Mouse (Mus musculus) cerebellum, adult 11-12 months (tissue): ENCODE measurements at regions not wholly inside any gene's neighbourhood (a gene's known extent, or its start where the extent isn't known, plus 50 kb on each side); places are given as distances from the start of the nearest gene placed in this dataset.
A peak's percentile ranks its signal among the peaks of the same experiment; 100 is the strongest.

Source experiments
- DNase-seq: peaks from one replicate; pipeline ENCODE4 v3.0.0; 2022

DNA sequence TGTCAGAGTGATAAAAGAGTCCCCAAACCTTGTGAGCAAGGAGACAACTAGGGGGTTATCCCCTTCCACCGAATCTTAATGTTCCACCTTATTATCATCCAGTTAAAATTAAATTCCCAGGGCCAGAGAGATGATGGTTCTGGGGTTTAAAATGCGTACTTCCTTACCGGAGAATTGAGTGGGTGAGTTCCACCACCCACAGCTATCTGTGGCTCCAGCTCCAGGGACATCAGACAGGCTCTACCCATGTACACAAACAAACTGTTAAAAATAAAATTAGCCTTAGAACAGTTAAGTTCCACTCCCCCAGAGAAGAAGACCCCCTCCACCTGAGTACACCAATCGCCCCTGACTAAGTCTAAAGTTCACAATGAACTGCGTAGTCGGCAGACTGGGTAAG lies 52.0 kb upstream of the Mgat5 start:
- no peak for DNase-seq

GRCm38 (mm10) chr1:127135521-127135920 lies 69.3 kb upstream of the Mgat5 start:
- DNase-seq, result no peak

- no peak for DNase-seq
Observed at GRCm38 (mm10) chr1:127131871-127132270, 72.9 kb upstream of the Mgat5 start.

- DNase-seq, result no peak
Observed at GRCm38 (mm10) chr1:127124862-127125261, 80.0 kb upstream of the Mgat5 start.

DNA sequence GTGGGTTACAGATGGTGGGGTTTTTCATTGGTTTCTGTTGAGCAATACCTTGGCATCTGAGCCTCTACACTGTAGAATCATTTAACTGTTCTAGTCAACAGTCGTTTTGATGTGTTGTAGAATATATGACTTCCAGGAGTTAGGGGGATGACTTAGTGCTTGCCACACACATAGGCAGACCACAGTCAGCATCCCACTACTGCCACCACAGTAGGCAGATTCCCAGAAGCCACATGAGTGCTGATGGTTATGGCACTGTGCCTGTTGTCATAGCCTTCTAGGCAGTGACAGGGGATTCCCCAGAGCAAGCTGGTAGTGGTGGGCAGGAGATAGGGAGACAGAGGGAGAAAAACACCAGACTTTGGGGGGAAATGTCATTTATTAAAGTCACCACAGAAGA lies 86.8 kb upstream of the Mgat5 start:
- no peak for DNase-seq

DNA sequence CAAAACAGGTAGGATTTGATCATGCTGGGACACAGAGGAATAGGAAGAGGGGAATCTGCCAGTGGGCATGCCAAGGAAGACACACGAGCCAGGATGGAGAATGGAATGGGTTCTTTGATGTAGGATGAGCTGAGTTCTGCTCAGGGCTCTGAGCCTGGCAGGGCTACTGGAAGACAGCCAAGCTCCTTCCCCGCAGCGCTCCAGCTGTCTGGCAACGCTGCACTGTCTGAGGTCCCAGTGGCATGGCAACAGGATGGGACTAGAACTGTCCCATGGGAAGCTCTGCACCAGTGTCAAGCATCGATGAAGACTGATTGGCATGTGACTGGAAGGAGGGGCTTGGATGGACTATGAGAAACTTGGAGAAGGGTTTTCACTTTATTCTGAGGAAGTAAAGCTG lies 97.3 kb upstream of the Mgat5 start:
- peak; percentile 5 for DNase-seq

DNA sequence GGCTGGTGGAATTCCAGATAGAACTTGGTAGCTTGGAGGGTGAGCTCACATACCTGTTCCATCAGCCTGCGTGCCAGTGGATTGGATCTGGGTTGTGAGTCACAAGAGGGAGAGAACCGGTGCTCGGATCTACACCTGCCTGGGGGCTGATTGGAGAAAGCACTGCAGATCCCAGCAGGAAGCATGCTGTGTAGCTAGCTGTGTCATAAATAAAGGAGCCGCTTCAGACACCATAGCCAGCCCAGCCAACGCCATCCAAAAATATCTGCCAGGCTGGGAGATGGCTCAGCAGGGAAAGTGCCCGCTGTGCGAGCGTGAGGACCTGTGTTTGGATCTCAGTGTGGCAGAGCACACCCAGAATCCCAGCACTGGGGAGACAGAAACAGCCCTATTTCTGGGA lies 99.0 kb upstream of the Mgat5 start:
- no peak for DNase-seq

- no peak for DNase-seq
Observed at GRCm38 (mm10) chr1:127103664-127104063, 101.2 kb upstream of the Mgat5 start.

DNA sequence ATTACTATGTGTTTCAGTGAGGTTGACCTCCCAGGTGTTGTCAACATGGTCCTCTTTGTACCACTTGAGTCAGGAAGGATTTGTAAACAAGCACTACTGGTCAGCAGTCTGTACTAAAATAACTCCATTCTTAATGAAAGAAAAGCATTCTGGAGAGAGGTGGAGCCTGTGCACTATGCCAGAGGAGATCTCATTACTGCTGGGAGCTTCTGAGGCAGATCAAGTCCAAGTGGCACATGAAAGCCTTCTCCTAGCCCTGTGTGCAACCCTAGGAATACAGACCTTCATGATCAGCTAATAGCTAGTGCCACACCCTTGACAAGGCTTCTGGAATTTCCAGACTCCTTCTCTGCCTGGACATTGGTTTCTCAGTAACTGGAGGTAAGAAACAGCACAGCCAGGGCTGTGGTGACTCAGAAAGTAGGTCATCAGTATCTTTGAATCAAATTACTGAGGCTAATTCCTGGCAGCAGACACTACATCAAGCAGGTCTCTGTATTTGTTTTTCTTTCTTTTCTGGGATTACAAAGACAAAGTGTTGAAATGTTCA lies 105.9 kb upstream of the Mgat5 start:
- no peak for DNase-seq

DNA sequence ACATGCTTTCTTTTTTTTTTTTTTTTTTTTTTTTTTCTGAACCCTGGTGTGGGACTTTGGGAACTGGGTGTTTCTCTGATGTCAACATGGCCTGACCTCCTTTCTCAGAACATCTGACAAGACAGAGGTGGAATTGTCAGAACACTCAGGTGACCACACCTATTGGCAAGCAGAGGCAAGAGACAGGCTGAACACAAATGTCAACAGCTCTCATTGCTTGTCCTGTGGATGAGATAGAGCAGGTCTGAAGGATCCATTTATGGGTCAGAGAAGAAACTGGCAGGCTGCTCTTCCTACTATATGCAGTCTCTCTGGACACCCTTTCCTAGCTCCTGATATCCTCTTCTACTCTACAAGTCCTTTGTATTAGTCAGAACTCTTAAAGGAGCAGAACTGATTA lies 117.2 kb upstream of the Mgat5 start:
- DNase-seq, result no peak

DNA sequence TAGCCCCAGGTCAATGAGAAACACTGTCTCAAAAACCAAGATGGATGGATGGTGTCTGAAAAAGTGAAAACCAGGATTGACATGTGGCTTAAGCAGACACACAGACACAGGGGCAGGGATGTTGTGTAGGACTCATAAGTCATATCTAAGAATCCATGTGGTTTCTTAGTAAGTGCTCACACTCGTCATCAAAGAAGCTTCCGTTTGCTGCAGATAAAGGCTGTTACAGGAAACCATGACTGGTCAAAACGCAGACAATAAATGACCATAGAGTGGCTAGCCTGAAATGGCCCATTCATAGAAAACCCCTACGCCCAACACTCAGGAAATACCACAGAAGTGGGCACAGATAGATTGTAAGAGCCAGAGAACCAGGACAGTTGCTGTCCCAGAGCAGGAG lies 118.8 kb upstream of the Mgat5 start:
- DNase-seq, result no peak

DNA sequence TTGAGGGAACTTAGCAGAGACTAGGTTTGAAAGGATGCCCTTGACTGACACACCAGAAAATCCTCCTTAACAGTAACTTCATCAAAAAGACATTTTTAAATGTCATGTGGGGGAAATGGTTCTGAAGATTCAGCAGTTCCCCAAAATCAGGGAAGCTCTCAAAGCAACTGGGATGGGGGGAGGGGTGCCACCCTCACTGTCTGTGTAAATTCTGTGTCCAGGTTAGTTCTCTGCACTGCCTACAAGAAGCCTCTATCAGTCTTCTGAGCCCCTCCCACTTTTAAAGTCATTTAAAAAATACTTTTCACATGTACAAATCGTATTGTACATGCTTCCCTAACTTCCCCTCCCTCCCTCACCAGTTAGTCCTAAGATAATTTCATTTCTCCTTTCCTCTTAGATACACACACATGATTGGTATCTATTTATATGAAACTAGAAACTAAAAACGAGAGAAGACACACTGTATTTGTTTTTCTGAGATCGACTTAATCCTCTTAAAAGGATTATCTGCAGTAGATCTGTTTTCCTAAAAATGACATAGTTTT lies 121.0 kb upstream of the Mgat5 start:
- DNase-seq, result no peak

DNA sequence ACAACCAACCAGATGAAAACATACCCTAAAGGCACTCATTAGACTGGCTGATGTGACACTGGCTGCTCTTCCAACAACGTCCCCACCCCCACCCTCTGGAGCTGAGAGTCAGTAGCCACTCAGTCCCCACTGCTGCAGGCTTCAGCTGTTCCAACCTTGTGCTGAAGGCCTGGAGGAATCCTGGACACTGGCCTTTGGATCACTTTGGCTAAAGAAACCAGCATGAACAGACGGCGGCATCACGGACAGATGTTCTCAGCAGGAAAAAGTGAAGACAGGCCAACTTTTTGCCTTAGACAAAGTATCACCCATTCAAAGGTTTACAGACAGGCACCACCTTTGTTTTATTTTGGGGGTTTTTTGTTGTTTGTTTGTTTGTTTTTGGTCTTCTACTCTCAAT lies 125.8 kb upstream of the Mgat5 start:
- no peak for DNase-seq

GRCm38 (mm10) chr1:127062430-127062829 lies 142.4 kb upstream of the Mgat5 start:
- DNase-seq, result no peak

DNA sequence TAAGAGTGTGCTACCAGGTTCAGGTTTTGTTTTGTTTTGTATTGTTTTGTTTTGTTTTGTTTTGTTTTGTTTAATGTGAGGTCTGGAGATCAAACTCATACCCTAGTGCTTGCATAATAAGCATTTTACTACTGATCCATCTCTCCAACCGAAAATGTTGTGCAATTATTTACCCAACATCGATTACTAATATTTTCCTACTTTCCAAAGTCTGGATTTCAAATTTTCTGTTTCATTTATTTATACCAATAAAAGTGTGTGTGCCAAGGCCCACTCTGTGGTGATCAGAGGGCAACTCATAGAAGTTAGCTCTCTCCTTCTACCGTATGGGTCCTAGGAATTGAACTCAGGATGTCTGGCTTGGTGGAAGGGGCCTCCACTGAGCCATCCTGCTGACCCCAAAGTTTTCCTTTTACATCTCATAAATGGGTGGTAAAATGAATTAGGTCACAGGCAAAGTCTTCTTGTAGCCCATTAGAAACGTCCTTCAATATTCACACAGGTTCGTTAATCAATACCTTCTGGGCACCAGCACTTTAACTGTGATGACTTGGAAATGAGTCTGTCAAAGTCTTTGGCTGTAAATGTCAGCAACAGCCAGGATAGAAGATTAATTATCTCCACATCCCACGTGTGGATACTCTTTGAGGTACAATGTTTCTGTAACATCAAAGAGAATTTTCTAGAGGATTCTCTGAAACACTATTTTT lies 158.9 kb upstream of the Mgat5 start:
- no peak for DNase-seq

- no peak for DNase-seq
Observed at GRCm38 (mm10) chr1:127034748-127035147, 170.1 kb upstream of the Mgat5 start.

- DNase-seq, result no peak
Observed at GRCm38 (mm10) chr1:127031563-127031962, 173.3 kb upstream of the Mgat5 start.

GRCm38 (mm10) chr1:127028872-127029497 lies 175.8 kb upstream of the Mgat5 start:
- no peak for DNase-seq

GRCm38 (mm10) chr1:127023100-127023499 lies 181.7 kb upstream of the Mgat5 start:
- DNase-seq, result no peak

GRCm38 (mm10) chr1:127017698-127018097 lies 187.1 kb upstream of the Nckap5 start:
- DNase-seq, result no peak

DNA sequence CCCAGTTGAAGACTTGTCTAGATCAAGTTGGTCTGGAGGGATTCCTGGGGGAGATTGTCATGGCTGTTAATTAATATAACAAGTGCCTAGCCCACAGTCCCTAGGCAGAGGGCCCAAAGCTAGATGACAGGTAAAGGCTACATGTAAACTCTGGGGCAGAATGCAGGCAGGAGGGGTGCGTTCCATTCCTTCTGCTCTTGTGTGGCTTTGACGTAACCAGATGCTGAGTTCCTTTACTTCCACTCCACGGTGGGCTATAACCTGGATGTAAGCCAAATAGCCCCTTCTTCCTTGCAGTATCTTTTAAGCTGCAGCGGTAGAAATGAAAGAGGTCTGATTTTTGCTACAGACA lies 185.3 kb upstream of the Nckap5 start:
- DNase-seq, result no peak

- DNase-seq, result no peak
Observed at GRCm38 (mm10) chr1:127015042-127015893, 184.7 kb upstream of the Nckap5 start.

- DNase-seq, result no peak
Observed at GRCm38 (mm10) chr1:127011901-127012300, 181.3 kb upstream of the Nckap5 start.
